Mouse (Mus musculus) bone marrow macrophage, adult 2 months (primary cell): ENCODE measurements around the gene Hoxa1.

Experiments used
- CTCF ChIP-seq: IDR thresholded peaks from 2 replicates; pipeline ENCODE4 v1.5.1; 2012; ENCODE audit warnings: low read depth, mild to moderate bottlenecking, low read length, moderate library complexity
- POLR2A ChIP-seq: IDR thresholded peaks from 2 replicates; pipeline ENCODE4 v1.6.1; 2012; ENCODE audit warnings: mild to moderate bottlenecking, low read depth, low read length, borderline replicate concordance

- no peak for TF ChIP-seq CTCF
- TF ChIP-seq POLR2A: no peak
Measured at GRCm38 (mm10) chr6:52172501-52172900, 14.4 kb upstream of the Hoxa1 start.
